Mouse (Mus musculus): ENCODE results near the gene Lrrc1.
A peak's percentile ranks its signal among the peaks of the same experiment; 100 is the strongest.

The Lrrc1 gene

DNA sequence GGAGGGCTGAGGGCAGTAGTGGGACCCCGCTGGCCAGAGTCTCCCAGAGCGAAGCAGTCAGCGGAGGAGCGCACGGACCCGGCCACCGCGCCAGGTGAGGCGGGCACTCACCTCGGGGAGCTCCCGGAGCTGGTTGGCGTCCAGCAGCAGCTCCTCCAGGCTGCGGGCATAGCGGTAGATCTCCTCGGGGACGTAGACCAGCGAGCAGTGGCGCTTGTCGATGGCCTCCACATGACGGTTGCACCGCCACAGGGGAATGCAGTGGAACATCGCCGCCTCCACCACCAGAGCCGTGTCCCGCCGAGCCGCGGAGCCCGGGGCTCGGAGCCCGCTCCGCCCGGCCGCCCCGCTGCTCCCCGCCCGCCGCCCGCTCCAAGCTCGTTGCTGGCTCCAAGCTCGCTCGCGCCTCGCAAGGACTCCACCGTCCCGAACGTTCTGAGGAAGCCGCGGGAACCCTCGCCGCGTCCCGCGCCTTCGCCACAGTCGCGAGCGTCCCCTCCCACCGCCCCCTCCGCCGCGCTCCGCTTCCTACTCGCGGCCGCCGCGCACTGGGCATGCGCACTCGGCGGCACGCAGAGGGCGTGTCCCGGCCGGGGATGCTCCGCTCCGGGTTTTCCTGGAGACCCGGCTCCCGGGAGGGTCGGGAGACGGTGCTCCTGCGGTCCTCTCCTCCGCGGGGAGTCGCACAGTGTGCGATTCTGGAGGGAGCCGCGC, at the start of gene Lrrc1:
Gene Lrrc1, minus strand, starts transcription at position 517 of the 714 bp plus-strand sequence.
- DNase-seq, result peak; percentile 95

- peak; percentile 8 for DNase-seq
These were observed 47.8 kb upstream of the Lrrc1 start for GRCm38 (mm10) chr9:77592423-77592822.

GRCm38 (mm10) chr9:77589496-77589895, 44.8 kb upstream of the Lrrc1 start:
- no peak for DNase-seq

GRCm38 (mm10) chr9:77587616-77588015, 42.9 kb upstream of the Lrrc1 start:
- DNase-seq, result no peak

- DNase-seq, result peak; percentile 75
These were observed 42.3 kb upstream of the Lrrc1 start for GRCm38 (mm10) chr9:77586806-77587591.

- no peak for DNase-seq
These were observed 40.1 kb upstream of the Lrrc1 start for GRCm38 (mm10) chr9:77584746-77585145.

DNA sequence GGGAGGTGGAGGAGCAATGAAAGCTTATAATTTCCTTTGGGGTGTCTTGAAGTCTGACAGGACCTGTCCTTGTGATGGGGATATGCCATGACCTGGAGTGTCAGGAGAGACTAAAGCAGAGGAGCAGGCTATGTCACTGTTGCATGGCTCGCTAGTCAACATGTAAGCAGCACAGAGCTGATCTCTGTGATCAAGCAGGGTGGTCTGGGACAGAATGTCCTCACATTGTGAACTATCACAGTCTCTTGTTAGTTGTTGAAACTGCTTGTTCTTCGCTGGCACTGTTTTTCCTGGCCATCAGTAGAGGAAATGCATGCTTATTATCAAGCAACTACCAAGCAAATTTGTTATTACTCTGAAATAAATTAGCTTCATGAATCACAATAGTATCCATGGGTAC, 38.6 kb upstream of the Lrrc1 start:
- DNase-seq, result peak; percentile 49

DNA sequence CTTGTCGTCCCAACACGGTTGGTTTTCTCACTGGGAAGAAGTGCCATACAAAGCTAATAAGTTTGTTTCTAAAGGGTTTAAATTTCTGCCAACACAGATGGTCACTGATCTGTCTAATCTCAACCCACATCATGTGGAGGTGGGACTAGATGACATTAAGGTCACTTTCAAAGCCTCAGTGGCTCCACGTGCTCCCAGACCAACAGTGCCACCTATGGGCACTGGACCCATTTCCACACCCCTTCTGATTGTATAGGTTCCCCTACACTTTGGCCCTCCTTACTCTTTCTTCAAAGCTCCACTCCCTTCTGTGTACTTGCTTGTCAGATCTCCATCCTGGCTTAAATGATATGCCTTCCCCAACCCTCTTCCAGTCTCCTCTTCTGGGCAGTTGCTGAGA, 35.2 kb upstream of the Lrrc1 start:
- peak; percentile 40 for DNase-seq

GRCm38 (mm10) chr9:77577931-77578330, 33.3 kb upstream of the Lrrc1 start:
- DNase-seq, result no peak

DNA sequence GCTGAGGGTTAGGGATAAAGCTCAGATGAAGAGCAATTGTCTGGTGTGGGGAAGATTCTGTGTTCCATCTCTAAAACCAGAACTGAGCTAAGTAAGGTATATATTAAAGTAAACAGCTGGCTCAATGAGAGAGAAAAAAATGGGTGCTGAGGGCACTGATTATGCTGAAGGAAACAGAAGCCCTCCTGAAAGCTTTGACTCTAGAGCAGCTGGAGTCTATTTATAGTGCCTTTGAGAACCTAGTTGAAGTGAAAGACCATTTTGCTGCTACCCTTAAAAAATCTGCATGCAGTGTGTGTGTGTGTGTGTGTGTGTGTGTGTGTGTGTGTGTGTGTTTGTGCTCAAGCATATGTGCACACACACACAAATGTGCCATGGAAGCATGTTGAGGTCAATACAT, 32.7 kb upstream of the Lrrc1 start:
- DNase-seq, result no peak

- DNase-seq, result no peak
These were observed 31.6 kb upstream of the Lrrc1 start for GRCm38 (mm10) chr9:77576320-77576719.

- peak; percentile 75 for DNase-seq
These were observed 30.3 kb upstream of the Lrrc1 start for GRCm38 (mm10) chr9:77574996-77575395.

- DNase-seq, result no peak
These were observed 27.2 kb upstream of the Lrrc1 start for GRCm38 (mm10) chr9:77571851-77572250.

DNA sequence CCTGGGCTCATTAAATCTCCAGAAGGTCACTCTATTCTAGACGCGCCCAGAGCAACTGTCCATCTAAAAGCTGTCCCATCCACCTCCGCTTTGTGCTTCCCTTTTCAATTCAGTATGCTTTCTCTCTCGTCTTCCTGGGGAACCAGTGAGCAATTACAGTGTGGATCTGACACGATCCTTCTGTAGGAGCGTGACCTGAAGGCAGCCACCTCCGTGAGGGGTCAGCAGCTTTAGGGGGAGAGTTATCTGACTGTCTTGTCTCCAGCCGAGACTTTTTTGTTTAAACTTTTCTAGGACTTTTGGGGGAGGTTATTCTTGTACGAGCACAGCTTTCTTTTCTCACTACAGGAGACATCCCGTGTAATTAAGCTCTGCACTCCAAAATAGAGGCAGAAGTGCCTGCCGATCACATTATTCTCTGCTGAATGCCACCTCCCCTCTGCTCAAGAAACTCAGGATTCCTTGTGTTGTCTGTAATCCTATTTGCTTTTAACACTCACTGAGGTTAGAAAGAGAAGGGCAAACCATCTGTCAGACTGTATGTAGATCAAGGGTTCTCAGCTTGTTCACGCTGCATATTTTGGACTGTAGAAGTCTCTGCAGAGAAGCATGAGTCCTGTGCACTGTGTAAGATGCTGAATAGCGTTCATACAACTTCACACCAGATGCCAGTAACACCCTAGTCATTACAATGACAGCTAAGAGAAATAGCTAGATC, 24.3 kb upstream of the Lrrc1 start:
- peak; percentile 59 for DNase-seq

DNA sequence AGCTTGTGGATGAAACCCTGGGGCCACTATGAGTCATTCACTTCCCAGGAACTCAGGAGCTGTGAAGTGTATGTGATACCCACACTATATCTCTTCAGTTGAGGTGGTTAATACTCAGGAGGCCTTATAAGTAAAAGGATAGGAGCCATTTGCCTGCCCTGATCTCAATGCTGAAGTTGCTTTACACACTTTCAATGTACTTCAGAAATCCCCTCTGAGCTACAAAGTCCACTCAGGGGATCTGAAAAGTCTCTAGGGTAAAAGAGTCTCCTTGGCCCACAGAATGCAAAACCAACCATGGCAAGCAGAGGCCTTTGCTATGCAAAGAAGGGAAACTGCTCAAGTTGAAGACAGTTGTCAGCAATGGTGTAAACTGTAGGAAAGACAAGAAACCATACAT, 17.2 kb upstream of the Lrrc1 start:
- DNase-seq, result no peak

- DNase-seq, result no peak
These were observed 13.3 kb upstream of the Lrrc1 start for GRCm38 (mm10) chr9:77557963-77558362.

- no peak for DNase-seq
These were observed 12.5 kb upstream of the Lrrc1 start for GRCm38 (mm10) chr9:77557181-77557580.

- no peak for DNase-seq
These were observed 11.8 kb upstream of the Lrrc1 start for GRCm38 (mm10) chr9:77556435-77556834.

DNA sequence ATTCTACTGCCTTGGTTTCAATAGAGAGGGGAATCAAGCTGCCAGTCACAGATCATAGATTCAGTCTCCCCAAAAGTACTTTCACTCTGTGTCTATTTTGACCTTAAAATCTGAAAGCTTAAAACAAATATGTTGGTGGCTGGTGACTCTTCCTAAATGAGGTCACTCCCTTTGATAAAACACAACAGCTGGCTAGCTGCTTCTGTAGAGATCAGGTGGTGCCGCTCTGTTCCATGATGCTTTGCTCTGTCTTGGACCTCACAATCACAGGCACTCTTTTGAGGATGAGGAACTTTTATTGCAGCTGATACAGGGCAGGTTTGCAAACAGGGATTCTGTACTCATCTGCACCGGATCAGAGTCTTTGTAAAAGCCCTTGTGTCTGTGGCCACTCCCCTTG, 8.8 kb upstream of the Lrrc1 start:
- no peak for DNase-seq

GRCm38 (mm10) chr9:77551036-77551512, 6.4 kb upstream of the Lrrc1 start:
- no peak for DNase-seq

GRCm38 (mm10) chr9:77546010-77546409, 1.3 kb upstream of the Lrrc1 start:
- DNase-seq, result no peak

DNA sequence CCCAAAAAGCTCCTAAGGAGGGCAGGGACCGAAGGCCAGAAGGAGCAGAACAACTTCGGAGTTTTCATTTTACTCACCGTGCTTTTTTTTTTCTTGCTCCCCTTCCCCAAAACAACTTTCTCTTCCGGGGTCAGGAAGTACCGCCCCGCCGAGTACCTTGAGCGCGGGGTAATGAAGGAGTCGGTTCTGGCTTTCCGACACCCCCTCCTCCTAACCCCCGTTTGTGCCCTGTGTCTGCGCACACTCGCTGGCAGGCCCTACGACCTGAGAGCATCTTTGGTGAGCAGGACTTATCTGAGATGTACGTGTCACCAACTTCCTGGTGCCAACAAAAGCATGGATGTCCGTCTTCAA, 375 bp upstream of the Lrrc1 start:
- DNase-seq, result no peak

Data from retina, postnatal 1 day (tissue).